Mouse (Mus musculus) heart, adult 2 months (tissue): ENCODE measurements at regions not wholly inside any gene's neighbourhood (a gene's known extent, or its start where the extent isn't known, plus 50 kb on each side); places are given as distances from the start of the nearest gene placed in this dataset.

Experiments
- CTCF ChIP-seq: fragments of 200-600 bp; IDR thresholded peaks from 2 replicates; pipeline ENCODE4 v1.8.1; 2022; ENCODE audit warnings: antibody characterized with exemption, mild to moderate bottlenecking, moderate library complexity
- EP300 ChIP-seq: fragments of 200-500 bp; IDR thresholded peaks from 2 replicates; pipeline ENCODE4 v1.6.1; 2011; ENCODE audit warnings: low read depth, low read length, control low read depth; ENCODE audit not compliant: insufficient read depth
- POLR2A ChIP-seq: fragments of 200-500 bp; IDR thresholded peaks from 2 replicates; pipeline ENCODE4 v1.6.1; 2011; ENCODE audit warnings: mild to moderate bottlenecking, low read depth, low read length, control low read depth; ENCODE audit not compliant: insufficient read depth

GRCm38 (mm10) chr12:14260288-14260687 lies 108.4 kb upstream of the Fam84a start:
- TF ChIP-seq POLR2A (no peak), CTCF (no peak), EP300 (no peak)
